Mouse (Mus musculus) lung, postnatal 14 days (tissue): ENCODE measurements at regions not wholly inside any gene's neighbourhood (a gene's known extent, or its start where the extent isn't known, plus 50 kb on each side); places are given as distances from the start of the nearest gene placed in this dataset.

Experiments
- DNase-seq: peaks from one replicate; pipeline ENCODE4 v3.0.0; 2021

DNA sequence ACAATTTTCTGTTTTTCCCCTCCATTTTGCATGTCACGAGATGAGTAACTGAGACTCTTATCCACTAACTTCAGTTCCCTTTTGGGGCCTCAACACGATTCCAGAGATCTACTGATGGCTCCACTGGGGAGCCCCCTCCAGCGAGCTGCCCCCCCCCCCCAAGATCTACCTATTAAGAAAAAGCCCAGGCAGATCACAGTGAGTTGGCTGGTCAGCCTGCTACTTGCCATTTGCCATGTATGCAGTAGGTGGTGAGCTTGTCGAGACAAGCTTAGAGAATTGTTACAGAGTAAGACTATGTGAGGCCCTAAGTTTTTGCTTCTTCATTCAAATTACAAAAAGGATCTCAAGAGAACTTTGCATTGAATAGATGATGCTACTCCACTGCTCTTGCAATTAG lies 426.3 kb upstream of the Ubash3b start:
- no peak for DNase-seq

DNA sequence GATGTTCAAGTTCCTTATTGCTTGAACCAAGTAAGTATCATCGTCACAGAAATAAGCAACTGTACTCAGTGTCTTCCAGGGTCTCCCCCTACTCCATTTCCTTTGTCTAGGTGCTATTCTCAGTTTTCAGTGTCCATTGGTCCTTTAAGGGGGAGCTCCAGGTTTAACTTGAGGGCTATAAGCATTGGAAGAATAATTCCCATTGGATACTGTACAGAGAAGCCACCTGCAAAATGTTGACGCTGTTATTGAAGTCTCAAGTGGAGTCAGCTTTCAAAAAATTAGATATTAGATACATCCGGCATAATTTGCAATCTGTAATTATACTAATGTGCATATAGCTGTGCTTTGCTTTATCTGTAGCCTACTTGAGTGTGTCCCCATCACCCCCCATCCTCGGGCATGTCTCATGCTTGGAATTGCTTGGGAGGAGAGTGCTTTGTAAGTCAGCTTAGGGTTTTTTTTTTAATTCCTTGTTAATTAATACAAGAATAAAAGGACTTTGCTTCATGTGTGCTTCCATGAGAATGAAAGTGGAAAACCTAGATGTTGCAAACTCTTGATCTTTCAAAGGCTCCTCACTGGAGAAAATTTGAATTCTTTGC lies 425.6 kb upstream of the Ubash3b start:
- no peak for DNase-seq

DNA sequence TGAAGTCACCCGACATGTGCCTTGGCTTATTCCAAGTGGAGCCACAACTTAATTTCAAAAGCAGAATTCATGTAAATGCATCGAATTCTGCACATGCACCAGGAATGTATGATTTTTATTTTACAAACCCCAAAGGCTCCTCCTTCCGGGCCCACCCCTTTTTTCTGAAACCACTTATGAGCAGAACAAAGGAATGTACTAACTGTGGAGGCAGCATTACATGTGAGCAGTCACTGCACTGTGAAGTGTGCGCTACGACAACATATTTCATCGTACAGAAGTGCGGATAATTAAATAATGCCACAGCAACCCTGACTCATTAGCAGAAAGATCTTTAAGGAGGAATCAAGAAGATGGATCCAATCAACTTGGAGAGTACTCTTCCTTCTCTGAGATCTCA lies 424.8 kb upstream of the Ubash3b start:
- no peak for DNase-seq

DNA sequence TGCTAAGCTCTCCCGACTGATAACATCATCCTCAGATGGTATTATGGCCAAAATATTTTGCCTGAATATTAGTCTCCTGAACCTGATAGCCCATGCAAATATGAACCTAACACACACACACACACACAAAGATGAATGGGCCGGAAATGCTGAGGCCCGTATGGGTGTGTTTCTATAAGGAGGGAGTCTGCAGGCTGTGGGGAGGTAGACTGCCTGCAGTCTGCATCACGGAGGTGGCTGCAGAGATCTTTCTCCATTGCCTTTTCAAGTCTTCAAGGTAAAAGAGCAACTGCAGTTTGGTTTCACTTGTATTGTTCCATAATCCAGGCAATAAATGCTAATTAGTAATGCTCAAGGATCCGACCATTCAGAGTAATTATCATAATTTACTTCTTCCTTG lies 424.3 kb upstream of the Ubash3b start:
- no peak for DNase-seq

DNA sequence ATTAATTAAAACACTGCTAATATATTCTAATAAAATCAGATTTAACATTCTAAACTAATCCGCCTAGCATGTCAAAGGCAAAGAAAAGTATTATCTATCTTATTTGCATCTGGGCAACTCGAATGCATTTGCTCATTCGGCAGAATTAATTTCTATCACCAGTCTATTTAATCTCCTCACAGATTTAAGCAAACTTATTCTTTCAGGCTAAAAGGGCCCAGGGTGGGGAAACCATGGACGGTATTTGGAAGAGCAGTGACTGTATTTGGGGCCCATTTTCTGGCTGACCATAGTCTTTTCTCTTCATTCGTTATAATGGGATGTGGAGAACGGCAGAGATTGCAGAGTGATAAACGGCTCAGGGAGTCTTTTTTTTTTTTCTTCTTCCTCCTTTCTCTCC lies 423.5 kb upstream of the Ubash3b start:
- DNase-seq, result no peak

DNA sequence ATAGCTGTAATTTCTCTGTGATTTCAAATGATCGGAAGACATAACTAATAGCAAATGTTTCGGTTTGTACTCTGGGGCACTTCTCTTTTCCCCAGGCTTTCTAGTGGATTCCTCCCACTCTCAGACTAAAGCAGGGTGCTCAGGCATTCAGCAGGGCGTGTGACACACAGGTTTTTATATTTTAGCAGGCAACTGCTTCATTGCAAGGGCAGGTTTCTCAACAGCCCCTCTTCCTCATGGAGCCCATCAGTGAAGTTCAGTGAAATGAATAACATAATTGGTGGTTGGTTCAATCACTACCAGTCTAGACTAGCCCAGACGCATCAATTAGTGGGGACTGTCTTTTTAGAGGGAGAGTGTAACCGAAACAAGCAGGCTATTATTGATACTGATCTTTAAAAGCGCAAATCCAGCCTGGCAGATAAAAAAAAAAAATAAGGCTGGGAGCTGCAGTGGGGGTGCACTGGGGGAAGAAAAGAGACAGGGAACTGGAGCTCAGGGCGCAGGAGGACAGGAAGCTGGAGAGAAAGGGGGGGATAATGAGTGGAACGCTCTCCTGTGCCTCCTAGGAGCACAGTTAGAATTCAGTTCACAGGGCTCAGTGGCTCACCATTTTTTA lies 422.3 kb upstream of the Ubash3b start:
- DNase-seq, result no peak

DNA sequence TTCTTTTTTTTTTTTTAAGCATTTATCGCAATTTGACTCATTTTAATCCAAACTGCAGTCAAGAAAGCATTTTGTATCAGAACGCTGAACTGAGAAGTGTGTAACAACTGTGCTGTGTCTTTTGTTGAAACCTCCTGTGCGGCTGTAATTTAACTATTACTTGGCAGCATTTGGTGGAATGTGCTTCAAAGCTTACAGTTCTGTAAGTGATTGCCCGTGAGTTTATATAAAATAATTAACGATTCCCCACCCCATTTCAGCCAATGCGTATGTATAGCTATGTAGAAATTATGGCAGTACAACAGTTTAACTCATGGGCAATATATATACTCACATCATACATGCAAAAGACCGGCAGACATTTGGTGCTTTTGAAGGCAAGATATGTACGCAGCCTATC lies 421.8 kb upstream of the Ubash3b start:
- DNase-seq, result no peak

DNA sequence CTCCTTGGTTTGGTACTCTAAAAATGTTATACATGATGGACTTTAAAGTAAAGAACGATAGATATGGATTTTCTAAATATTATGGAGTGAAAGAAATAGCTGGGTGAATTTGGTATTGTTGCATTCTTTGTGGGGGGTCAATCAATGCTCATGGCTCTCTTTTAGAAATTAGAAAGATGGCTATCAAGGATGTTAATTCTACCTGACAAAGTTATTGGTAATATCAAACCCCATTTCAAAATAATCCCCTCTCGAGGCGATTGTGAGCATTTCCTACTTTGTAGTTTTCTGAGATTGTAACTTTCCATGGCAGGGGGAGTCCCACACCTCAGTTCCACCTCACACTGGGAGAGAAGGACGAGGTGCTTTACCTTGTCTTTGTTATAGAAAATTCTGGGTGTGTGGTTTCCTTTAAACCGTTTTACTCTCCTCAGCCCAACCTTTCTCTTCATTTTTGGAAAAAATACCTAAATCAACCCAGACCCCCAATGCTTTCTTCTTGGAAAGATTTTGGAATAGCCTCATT lies 421.3 kb upstream of the Ubash3b start:
- DNase-seq, result no peak

DNA sequence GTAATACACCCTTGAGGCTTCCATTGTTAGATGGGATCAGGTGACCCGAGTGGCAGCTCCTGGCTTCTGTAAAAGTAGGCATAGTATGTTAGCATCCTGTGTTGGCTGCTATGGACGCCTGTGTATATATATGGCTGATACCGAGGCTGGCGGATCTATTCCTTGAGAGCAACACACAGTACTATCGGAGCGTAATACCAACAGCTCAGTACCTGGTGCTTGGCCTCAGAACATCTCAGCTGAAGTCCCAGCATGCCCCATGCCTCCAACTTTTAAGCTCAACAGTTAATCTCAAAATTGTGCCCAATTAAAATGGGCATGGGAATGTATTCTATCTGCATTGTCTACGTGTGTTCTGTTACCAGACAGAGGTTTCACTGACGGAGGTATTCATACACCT lies 420.7 kb upstream of the Ubash3b start:
- no peak for DNase-seq

DNA sequence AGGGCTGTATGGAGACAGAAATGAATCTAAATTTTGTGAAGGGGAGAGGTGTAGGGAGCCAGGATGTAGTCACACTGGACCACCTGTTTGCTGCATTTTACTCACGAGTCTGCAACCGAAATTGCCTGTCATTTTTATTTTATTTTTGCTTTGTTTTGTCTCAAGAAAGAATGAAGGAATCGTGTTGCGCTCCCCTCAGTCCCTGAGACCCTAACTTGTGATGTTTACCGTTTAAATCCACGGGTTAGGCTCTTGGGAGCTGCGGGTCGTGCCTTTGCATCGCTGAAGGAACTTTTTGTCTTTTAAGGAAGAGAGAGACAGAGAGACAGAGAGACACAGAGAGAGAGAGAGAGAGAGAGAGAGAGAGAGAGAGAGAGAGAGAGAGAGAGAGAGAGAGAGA lies 420.2 kb upstream of the Ubash3b start:
- DNase-seq, result no peak

DNA sequence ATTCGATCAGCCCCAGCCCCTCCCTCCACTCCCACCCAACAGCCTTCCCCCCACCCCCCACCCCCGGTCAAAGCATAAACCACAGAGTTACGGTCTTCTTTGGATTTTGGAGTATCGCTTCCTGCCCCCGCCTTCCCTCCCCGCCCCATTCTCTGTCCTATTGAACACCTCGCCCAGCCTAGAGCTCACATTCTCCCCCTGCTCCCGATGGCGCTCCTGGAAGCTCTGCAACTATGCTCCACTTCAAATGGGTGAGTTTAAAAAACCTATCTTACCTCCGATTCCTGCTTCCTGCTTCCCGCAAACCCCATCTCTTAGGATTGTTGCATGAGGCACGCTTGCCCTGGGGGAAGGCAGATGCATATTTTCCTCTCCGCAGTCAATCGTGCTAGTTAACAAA lies 419.7 kb upstream of the Ubash3b start:
- DNase-seq, result no peak

DNA sequence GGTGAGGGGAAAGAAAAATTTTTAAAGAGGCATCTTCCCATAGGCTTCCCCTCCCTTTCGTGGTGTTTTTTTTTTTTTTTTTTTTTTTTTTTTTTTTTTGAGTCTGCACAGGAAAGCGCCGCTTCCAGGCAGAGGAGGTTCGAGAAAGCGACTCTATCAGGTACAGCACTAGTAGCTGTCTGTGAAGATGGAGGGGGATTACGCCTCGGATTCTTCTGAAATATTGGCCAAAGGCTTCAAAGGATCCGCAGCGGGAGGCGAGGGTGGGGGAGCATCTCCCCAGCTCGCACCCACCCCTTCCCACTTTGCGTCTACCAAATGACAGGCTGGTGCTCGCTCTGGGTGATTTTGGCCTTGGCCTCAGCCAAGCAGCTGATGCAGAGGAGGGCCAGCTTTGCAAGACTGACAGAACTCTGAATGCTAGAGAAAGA lies 419.1 kb upstream of the Ubash3b start:
- peak; percentile 24 for DNase-seq

DNA sequence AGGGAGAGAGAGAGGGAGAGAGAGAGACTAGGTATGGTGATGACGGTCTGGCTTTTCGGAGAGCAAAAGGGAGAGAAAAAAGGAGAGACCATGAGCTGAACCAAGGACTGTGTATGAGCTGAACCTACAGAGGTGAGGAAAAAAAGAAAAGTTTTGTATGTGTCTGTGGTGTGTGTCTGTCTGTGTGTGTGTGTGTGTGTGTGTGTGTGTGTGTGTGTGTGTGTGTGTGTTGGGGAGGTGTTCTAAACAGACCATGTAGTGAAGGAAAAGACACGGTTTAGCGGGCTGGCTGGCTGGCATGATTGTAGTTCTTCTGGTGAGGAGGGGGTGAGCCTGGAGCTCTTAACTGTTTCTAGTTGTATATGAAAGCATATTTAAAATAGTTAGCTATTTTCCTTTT lies 418.6 kb upstream of the Ubash3b start:
- no peak for DNase-seq

DNA sequence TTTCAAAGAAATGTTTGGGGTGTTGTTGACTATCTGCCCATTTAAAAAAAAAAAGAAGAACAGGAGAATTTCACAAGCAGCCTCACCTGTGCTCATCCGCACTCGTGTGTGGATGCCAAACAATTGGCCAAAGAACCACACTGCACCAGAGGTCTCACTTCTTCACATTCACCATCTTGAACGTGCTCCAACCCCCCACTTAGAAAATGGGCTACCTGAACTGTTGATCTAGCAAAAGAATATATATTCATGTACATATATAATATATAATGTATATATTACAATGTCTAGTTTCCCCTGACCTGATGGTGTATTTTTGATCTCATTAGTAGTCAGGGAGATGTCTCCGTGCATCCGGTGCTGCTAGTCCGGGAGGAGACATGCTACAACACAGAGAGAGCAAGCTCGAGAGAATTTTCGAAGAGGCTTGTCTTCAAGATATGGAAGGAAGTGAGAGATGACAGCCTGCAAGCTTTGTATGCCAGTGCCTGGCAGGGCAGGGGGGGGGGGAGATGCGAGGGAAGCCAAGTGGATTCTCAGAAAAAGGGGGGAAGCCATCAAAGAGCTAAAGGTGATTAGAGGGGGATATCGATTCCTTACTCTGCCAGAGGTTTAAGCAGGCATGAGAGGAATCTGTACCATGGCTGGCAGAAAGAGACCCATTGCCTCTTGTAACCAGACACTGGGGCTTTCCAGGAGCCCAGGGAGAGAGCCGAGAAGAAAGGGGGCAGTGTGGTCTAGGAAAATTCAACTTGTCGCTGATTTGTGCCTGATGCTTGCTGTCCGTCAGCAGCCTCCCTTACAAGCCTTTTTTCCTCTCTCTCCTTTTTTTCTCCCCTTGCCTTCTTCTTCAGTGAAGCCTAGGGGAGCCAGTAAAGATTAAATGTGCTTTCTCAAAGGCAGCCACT lies 417.9 kb upstream of the Ubash3b start:
- DNase-seq, result peak; percentile 53

DNA sequence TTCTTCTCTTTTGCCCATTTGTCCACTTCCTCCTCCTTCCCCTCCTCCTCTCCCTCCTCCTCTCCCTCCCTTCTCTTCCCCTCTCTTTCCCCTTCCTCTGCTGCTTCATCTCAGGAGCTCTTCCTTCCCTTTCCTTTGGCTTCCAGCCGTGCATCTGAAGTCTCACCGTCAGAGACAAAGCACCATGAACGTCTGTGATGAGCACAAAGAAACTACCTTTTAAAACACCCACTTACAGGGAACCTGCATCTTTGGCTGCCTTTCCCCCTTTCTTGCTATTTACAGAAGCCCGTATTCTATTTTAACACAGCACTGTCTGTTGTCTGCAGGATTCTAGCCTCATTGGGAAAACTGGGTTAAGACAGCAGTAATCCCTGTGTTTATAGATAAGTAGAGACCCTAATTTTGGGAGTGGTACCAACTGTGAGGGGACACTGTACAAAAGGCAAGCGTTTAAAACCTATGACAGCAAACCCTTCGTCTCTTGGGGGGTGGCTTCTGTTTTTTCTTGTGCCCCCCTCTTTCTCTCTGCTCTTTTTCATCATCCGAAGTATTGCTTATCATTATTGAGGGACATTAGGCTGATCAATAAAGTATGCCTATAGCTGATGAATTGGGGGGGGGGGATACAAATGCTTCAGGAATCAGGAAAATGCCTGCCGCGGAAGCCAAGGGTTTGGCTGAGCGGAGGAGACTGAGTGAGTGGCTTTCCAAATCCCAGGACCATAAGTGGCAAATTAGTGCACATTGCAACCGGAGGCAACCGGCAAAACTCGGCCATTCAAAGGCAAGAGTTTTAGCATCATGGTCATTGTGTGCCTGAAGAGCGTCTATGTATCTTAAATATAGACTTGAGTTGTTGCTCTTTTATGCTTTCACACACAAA lies 417.0 kb upstream of the Ubash3b start:
- no peak for DNase-seq

DNA sequence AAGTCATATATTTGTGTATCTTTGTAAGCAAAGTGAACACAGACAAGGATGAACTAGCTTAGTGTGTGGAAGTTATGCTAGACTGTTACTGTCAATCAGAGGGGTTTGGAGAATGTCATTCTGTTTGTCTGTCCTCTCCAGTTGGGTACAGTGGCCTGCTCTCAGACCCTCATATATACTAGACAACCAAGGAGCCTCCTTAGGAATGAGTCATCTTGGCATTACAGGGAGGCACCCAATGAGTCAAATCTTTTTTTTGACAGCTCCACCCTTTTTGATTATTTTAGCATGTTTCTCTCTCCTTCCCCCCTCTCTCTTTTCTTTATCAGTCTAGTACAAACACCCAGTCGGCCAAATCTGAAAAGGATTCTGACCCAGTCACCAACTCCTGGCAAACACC lies 416.3 kb upstream of the Ubash3b start:
- DNase-seq, result no peak

DNA sequence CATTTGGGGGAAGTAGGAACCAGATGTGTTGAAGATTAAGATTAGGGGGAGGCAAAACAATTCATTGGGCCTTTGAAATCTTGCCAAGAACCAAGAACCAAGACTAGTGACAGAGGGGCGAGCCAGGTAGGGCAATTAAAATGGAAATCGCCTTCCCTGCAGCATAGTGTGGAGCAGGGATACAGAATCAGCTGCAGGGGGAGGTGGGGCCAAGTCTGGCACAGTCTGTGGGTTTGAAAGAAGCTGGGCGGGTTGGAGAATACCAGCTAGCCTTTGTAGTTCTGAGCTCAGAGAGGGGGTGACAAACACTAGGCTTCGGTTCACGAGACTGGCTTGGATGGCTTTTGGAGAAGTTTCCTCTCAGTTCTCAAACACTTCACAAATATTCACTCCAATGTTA lies 414.3 kb upstream of the Ubash3b start:
- DNase-seq, result no peak

DNA sequence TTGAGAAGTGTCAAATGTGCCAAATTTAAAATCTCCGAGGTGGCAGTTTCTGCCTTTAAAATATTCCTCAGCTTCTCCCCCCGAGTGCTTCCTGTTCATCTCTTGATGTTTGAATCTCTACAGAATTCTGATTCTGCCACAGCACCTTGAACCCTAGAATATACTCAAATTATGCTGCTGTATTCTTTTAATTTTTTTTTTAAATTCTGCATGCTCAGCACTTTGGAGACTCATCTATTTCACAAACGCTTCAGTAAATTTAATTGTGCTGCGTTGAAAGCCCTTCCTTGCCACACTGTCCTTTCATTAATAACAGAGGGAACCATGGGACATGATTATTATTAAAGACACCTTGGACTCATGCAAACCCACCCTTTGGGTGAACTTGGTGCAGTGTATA lies 408.8 kb upstream of the Ubash3b start:
- DNase-seq, result no peak

DNA sequence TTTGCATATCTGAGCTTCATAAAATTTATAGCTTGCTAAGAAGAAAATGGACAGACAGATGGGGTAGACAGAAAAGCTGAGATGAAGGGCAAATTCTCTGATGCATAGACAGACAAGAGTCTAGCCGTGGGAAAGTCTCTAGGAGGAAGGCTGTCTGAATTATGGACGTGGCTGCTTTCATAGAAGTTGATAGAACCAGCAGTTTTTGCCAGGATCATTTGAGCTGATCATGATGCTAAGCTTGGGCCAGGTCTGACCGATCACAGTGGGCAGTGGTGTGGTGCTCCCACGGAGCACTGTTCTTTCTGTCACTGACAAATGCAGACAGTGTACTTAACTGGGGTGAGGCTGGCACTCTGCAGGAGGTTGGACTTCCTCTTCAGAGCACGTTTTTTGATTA lies 405.0 kb upstream of the Ubash3b start:
- DNase-seq, result no peak

DNA sequence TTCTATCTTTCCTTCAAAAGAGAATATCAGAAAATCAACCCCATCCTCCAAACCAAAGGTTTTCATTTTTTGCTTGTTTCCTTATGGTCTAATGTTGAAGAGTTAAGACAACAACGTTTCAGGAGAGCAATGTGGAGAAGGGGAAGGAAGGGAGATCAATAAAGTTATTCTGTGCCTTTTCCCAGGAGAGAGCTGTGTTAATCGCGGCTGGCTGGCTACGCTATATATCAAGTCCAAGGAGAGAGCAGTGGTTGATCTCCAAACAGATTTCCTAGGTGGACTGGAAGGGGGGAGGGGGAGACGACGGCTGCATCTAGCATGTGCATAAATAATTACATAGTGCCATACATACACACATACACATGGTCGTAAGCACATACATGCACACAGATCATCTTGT lies 404.3 kb upstream of the Ubash3b start:
- no peak for DNase-seq

DNA sequence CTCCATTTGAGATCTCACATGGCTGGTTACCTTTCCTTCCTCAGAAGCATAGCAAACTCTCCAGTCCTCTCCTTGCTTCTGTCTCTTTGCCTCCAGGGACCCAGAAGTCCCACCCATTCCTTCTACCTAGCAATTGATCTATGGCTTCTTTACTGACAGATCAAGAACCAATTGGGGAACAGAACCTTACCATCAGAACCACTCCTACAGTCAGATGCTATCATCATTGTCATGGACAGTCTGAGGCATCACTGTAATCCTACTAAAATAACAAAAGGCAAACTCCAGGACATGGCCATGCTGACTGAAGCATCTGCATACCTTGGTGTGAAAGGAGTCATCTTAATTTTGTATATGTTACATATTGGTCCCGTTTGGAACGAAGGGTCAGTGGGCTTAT lies 401.9 kb upstream of the Ubash3b start:
- DNase-seq, result no peak

DNA sequence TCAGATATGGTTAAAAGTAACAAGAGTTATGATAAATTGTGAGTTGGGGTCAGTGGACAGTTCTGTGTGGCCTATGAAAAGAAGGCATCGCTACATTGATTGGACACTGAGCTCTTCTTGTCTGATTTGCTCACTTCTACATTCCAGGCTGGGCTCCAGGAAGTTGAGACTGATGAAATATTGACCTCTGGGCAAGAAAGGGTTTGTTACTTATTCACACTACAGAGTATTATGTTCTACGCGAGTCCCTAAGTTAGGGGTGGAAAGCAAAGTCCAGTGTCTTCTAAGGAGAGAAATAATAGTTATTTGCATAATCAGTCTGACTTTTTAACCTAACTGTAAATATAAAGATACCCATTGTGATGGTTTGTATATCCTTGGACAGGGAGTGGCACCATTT lies 397.0 kb upstream of the Ubash3b start:
- no peak for DNase-seq

DNA sequence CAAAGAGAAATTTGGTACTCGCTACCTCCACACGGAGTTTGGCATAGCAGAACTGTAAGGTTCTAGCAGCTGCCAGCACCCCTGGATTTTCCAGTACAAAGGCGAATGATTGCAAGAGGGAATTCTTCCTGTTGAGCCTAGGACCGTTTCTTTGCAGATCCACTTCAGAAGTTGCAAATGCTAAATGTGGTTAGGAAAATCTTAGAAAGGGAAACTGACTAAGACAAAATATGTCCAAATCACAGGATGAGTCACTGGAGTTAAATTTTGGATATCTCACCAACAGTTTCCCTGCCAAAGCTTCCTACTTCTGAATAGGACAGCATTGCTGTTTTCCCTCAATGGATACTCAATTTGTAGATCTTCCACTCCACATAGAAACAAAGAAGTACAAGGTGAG lies 395.4 kb upstream of the Ubash3b start:
- no peak for DNase-seq
